Mouse (Mus musculus): Measurements from ENCODE around the gene Sugp2. TPM values are rescaled to one million over a fixed set of nuclear protein-coding genes. Genes with fewer than 3 reads are reported as not detected.

Gene Sugp2
- 11.0 and 11.3 TPM in 2 replicates for polyA plus RNA-seq (2012; rRNA removed)

DNA sequence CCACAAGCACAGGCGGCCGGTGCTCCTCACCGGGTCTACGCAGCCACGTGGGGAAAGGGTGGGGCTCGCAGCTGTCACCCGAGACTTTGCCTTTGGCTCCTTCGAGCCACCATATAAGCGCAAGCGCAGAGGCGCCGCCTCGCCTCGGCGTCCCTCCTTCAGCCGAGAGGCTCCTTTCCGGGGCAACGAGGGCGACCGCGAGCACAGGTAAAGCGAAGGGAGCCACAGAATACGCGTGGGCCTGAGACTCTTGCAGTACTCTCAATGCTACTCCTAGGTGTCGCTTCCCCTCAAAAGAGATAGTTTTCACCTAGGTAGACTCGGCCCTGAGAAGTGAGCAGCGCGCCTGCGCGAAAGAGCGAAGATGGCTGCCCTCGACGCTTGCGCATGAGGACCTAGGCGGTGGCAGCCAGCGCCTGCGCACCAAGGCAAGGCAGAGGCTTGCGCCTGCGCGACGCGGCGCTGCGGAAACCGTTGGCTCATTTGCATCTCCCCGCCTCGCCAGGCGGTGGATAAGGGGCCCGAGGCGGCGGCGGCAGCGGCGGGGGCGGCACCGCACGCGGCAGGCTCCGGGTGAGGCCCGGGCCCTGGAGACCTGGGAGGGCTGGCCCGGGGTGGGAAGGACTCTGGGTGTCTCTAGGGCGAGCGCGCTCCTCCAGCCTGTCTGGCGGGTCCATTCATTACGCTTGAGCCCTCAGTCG, at the start of gene Sugp2, which contains the start of gene Armc6:
TSS of gene Sugp2 (plus strand) at position 147 of the 701 bp plus-strand sequence.
TSS of gene Armc6 (minus strand) at position 387 of the 701 bp plus-strand sequence.

GRCm38 (mm10) chr8:70212112-70213055, 21.6 kb upstream of the Sugp2 start, which contains the start of gene Slc25a42:
TSS of gene Slc25a42 (minus strand) at chr8:70212305.

GRCm38 (mm10) chr8:70282603-70283135, 48.6 kb downstream of the Sugp2 start, which contains the start of gene Homer3:
TSS of gene Homer3 (plus strand) at chr8:70282827.

GRCm38 (mm10) chr8:70302358-70302890, 68.4 kb downstream of the Sugp2 start, which contains the start of the genes Ddx49 and Cope:
TSS of gene Ddx49 (minus strand) at chr8:70302489.
TSS of gene Cope (plus strand) at chr8:70302518.

GRCm38 (mm10) chr8:70315624-70316510, 81.8 kb downstream of the Sugp2 start, which contains the start of gene Cers1:
TSS of gene Cers1 (plus strand) at chr8:70315775.

DNA sequence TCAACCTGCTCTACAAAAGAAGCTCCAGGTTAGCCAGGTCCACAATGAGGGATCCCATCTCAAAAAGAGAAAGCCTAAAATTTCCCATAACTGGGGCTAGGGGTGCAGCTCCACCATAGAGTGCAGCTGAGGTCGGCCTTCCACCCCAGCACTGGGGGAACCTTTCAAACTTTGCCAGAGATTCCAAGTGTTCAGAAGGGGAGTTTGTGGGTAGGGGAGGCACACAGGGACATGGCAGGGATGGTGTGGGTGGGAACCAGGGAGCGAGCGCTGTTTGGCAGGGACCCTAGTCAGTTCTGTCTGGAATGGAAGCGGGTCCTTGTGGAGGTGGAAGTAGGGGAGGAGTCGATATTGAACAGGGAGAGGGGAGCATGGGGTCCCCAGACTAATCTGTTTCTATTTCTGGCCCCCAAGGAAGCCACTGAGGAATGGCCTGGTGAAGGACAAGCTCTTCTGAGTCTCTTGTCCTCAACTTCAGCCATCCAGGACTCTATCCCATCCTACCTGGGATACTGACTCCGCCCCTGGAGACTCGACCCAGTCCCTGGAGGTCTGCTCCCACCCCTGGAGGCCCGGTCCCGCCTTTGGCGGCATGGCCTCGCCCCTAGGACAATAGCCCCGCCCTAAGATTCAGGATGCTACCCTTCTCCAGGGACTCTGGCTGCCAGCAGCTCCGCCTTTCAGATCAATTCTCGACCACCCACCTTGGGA, 95.3 kb downstream of the Sugp2 start, which contains the start of gene Gdf1:
TSS of gene Gdf1 (plus strand) at position 694 of the 711 bp plus-strand sequence.

Other genes starting within 250 kb of the Sugp2 start
- gene Gatad2a, start 237.8 kb upstream of the Sugp2 start, polyA plus RNA-seq (2012; rRNA removed): 41.2 and 45.5 TPM in 2 replicates
- 27.5 and 35.3 TPM in 2 replicates for gene Mau2, start 191.5 kb upstream of the Sugp2 start, polyA plus RNA-seq (2012; rRNA removed)
- gene Sugp1, start 191.4 kb upstream of the Sugp2 start, polyA plus RNA-seq (2012; rRNA removed): 2.5 and 5.6 TPM in 2 replicates
- 4.8 and 19.7 TPM in 2 replicates for gene Tm6sf2, start 161.3 kb upstream of the Sugp2 start, polyA plus RNA-seq (2012; rRNA removed)
- gene Hapln4, start 150.8 kb upstream of the Sugp2 start, polyA plus RNA-seq (2012; rRNA removed): 0.58 and 0.99 TPM in 2 replicates
- gene Ncan, start 113.4 kb upstream of the Sugp2 start, polyA plus RNA-seq (2012; rRNA removed): 0.04 TPM in 1 of 2 replicates, not detected in the other
- 6.0 and 7.6 TPM in 2 replicates for gene Nr2c2ap, start 102.9 kb upstream of the Sugp2 start, polyA plus RNA-seq (2012; rRNA removed)
- 15.6 and 18.6 TPM in 2 replicates for gene Rfxank, start 95.1 kb upstream of the Sugp2 start, polyA plus RNA-seq (2012; rRNA removed)
- 32.5 and 46.3 TPM in 2 replicates for gene Borcs8, start 94.7 kb upstream of the Sugp2 start, polyA plus RNA-seq (2012; rRNA removed)
- 0.16 and 0.40 TPM in 2 replicates for gene Mef2b, start 94.5 kb upstream of the Sugp2 start, polyA plus RNA-seq (2012; rRNA removed)
- gene Tmem161a, start 61.9 kb upstream of the Sugp2 start, polyA plus RNA-seq (2012; rRNA removed): 96.3 and 97.2 TPM in 2 replicates
- gene Slc25a42, start 21.9 kb upstream of the Sugp2 start, polyA plus RNA-seq (2012; rRNA removed): 14.0 and 18.8 TPM in 2 replicates
- gene Armc6, start 240 bp downstream of the Sugp2 start, polyA plus RNA-seq (2012; rRNA removed): 11.8 and 15.5 TPM in 2 replicates
- 16.3 and 20.1 TPM in 2 replicates for gene Homer3, start 48.6 kb downstream of the Sugp2 start, polyA plus RNA-seq (2012; rRNA removed)
- gene Ddx49, start 68.3 kb downstream of the Sugp2 start, polyA plus RNA-seq (2012; rRNA removed): 27.2 and 35.4 TPM in 2 replicates
- gene Cope, start 68.3 kb downstream of the Sugp2 start, polyA plus RNA-seq (2012; rRNA removed): 316 and 417 TPM in 2 replicates
- 0.60 and 0.78 TPM in 2 replicates for gene Cers1, start 81.5 kb downstream of the Sugp2 start, polyA plus RNA-seq (2012; rRNA removed)
- 2.0 and 2.2 TPM in 2 replicates for gene Gdf1, start 95.6 kb downstream of the Sugp2 start, polyA plus RNA-seq (2012; rRNA removed)
- 19.1 and 21.6 TPM in 2 replicates for gene Upf1, start 119.1 kb downstream of the Sugp2 start, polyA plus RNA-seq (2012; rRNA removed)
- gene Comp, start 139.3 kb downstream of the Sugp2 start, polyA plus RNA-seq (2012; rRNA removed): 0.14 and 0.28 TPM in 2 replicates
- 9.5 and 10.2 TPM in 2 replicates for gene Crtc1, start 205.4 kb downstream of the Sugp2 start, polyA plus RNA-seq (2012; rRNA removed)
- 20.8 and 22.8 TPM in 2 replicates for gene Klhl26, start 242.7 kb downstream of the Sugp2 start, polyA plus RNA-seq (2012; rRNA removed)

Data from stomach, adult 2 months (tissue).